Comparison of ENCODE assay signal across 17 mouse cellular contexts in the genomic region with DNA sequence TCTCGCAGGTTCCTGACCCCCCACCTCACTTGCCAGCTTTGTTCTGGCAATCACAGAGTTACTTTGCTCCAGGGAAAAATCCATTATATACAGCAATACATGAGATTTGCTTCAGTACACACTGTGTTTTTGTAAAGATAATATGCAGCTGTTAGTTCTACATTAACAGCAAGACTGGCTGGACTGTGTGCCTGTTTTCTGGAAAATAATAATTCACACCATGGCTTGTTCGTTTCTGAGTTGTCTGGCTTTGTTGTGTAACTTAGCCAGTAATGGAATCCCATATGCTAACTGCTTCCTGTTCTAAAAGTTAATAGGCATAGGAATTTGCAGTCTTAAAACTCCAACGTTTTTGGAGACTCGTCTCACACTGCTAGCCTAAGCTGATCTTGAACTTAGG.
DNase-seq lines count a peak whose midpoint lies in the region; ATAC-seq and TF ChIP-seq lines count a peak whose summit lies in the region.
"Had no signal": no experiment of that assay in that cellular context is flagged by ENCODE, and none has a peak within 500 bp of the region (broad histone marks: within the 10 kb centered on the region; RNA-seq: fewer than 3 reads in every experiment).

No protein-coding gene starts in this region.

- no peak overlapping the region for H3K9ac ChIP-seq in hindbrain, embryonic 13.5 days
- H3K9ac ChIP-seq in hindbrain, postnatal 0 days (replicated peaks; ENCODE audit: low read length), result no peak overlapping the region
- H3K9ac ChIP-seq in lung, embryonic 15.5 days, result no peak overlapping the region
- H3K9ac ChIP-seq in forebrain, embryonic 15.5 days (replicated peaks), result no peak overlapping the region
- no peak overlapping the region for H3K9ac ChIP-seq in neural tube, embryonic 15.5 days (replicated peaks)
- H3K9ac ChIP-seq: heart, embryonic 13.5 days; liver, embryonic 13.5 days had no signal

- no peak overlapping the region for H3K4me3 ChIP-seq in hindbrain, embryonic 13.5 days
- no peak overlapping the region for H3K4me3 ChIP-seq in hindbrain, postnatal 0 days (ENCODE audit: low read length)
- no peak overlapping the region for H3K4me3 ChIP-seq in lung, embryonic 15.5 days
- no peak overlapping the region for H3K4me3 ChIP-seq in forebrain, embryonic 15.5 days
- no peak overlapping the region for H3K4me3 ChIP-seq in neural tube, embryonic 15.5 days (replicated peaks)
- H3K4me3 ChIP-seq: erythroblast, embryonic 14.5 days; heart, embryonic 13.5 days; layer of hippocampus, adult 2 months; liver, embryonic 13.5 days had no signal

- no peak for DNase-seq in hindbrain, postnatal 0 days (ENCODE audit: low spot score)
- no peak for DNase-seq in lung, postnatal 36 days
- no peak for DNase-seq in thymus, adult 18-20 months
- no peak for DNase-seq in frontal cortex, postnatal 36 days (ENCODE audit: low spot score in 2 of 2)
- DNase-seq: cerebellum, adult 8-10 months; heart, postnatal 36 days; liver, embryonic 13.5 days; lung, postnatal 4 days had no signal

- whole genome bisulfite sequencing in hindbrain, embryonic 13.5 days, result 48% methylated on average over 4 of the region's 4 CpGs
- WGBS in hindbrain, postnatal 0 days, result 54% methylated on average over 4 of the region's 4 CpGs
- 35% methylated on average over 4 of the region's 4 CpGs for WGBS in lung, embryonic 15.5 days
- WGBS in forebrain, embryonic 15.5 days, result 22% methylated on average over 4 of the region's 4 CpGs
- WGBS in neural tube, embryonic 15.5 days, result 31% methylated on average over 4 of the region's 4 CpGs

- no peak for TF ChIP-seq CTCF in hindbrain, postnatal 0 days (IDR thresholded peaks at IDR 0.05; ENCODE audit: low read depth)

- H3K27me3 ChIP-seq in hindbrain, embryonic 13.5 days, result no peaks in the 10 kb centered on the region
- H3K27me3 ChIP-seq in hindbrain, postnatal 0 days (ENCODE audit: insufficient read depth, low read length), result no peaks in the 10 kb centered on the region
- H3K27me3 ChIP-seq in lung, embryonic 15.5 days, result no peaks in the 10 kb centered on the region
- H3K27me3 ChIP-seq in forebrain, embryonic 15.5 days, result no peaks in the 10 kb centered on the region
- H3K27me3 ChIP-seq in neural tube, embryonic 15.5 days (replicated peaks), result no peaks in the 10 kb centered on the region
- H3K27me3 ChIP-seq: heart, embryonic 13.5 days; liver, embryonic 13.5 days had no signal

- H3K36me3 ChIP-seq in hindbrain, embryonic 13.5 days, result no peaks in the 10 kb centered on the region
- no peaks in the 10 kb centered on the region for H3K36me3 ChIP-seq in hindbrain, postnatal 0 days (ENCODE audit: insufficient read depth, low read length)
- H3K36me3 ChIP-seq in lung, embryonic 15.5 days, result no peaks in the 10 kb centered on the region
- no peaks in the 10 kb centered on the region for H3K36me3 ChIP-seq in forebrain, embryonic 15.5 days
- no peaks in the 10 kb centered on the region for H3K36me3 ChIP-seq in neural tube, embryonic 15.5 days
- H3K36me3 ChIP-seq: heart, embryonic 13.5 days; liver, embryonic 13.5 days had no signal

- peak overlapping the region; percentile 5; the same call in 1 of the 2 replicates for H3K27ac ChIP-seq in hindbrain, embryonic 13.5 days
- no peak overlapping the region for H3K27ac ChIP-seq in hindbrain, postnatal 0 days
- H3K27ac ChIP-seq in lung, embryonic 15.5 days, result peak overlapping the region; percentile 37; the same call in 1 of the 2 replicates
- 0 out of 2 replicates have a peak overlapping the region, but pooled peaks have one; percentile 81 for H3K27ac ChIP-seq in forebrain, embryonic 15.5 days (replicated peaks)
- H3K27ac ChIP-seq in neural tube, embryonic 15.5 days (replicated peaks), result 0 out of 2 replicates have a peak overlapping the region, but pooled peaks have one; percentile 23
- H3K27ac ChIP-seq: heart, embryonic 13.5 days; liver, embryonic 13.5 days had no signal

- H3K9me3 ChIP-seq in hindbrain, embryonic 13.5 days, result no peaks in the 10 kb centered on the region
- H3K9me3 ChIP-seq in hindbrain, postnatal 0 days (ENCODE audit: low read length), result no peaks in the 10 kb centered on the region
- no peaks in the 10 kb centered on the region for H3K9me3 ChIP-seq in lung, embryonic 15.5 days
- no peaks in the 10 kb centered on the region for H3K9me3 ChIP-seq in forebrain, embryonic 15.5 days
- H3K9me3 ChIP-seq in neural tube, embryonic 15.5 days (replicated peaks), result no peaks in the 10 kb centered on the region
- H3K9me3 ChIP-seq: heart, embryonic 13.5 days; liver, embryonic 13.5 days had no signal

- peaks cover 57% of the 10 kb centered on the region for H3K4me1 ChIP-seq in hindbrain, embryonic 13.5 days (replicated peaks)
- H3K4me1 ChIP-seq in hindbrain, postnatal 0 days (ENCODE audit: insufficient read depth, low read length), result peaks cover 9% of the 10 kb centered on the region; the same call in 1 of the 2 replicates
- H3K4me1 ChIP-seq in lung, embryonic 15.5 days, result peaks cover 23% of the 10 kb centered on the region
- peaks cover 59% of the 10 kb centered on the region for H3K4me1 ChIP-seq in forebrain, embryonic 15.5 days
- H3K4me1 ChIP-seq in neural tube, embryonic 15.5 days, result peaks cover 39% of the 10 kb centered on the region
- H3K4me1 ChIP-seq: liver, embryonic 13.5 days had no signal

- ATAC-seq in hindbrain, embryonic 13.5 days (ENCODE audit: low FRiP score), result no peak
- ATAC-seq in hindbrain, postnatal 0 days, result no peak
- ATAC-seq in lung, embryonic 15.5 days (ENCODE audit: borderline replicate concordance, extremely low read depth, low FRiP score, low TSS enrichment), result no peak
- no peak for ATAC-seq in forebrain, embryonic 15.5 days (replicated peaks)
- no peak for ATAC-seq in neural tube, embryonic 15.5 days (ENCODE audit: low FRiP score)
- ATAC-seq: activated CD4-positive, CD25-positive, alpha-beta regulatory T cell, adult 4 months had no signal

- no peak overlapping the region for H3K4me2 ChIP-seq in hindbrain, embryonic 13.5 days
- no peak overlapping the region for H3K4me2 ChIP-seq in hindbrain, postnatal 0 days (ENCODE audit: low read depth, low read length)
- no peak overlapping the region for H3K4me2 ChIP-seq in lung, embryonic 15.5 days
- no peak overlapping the region for H3K4me2 ChIP-seq in forebrain, embryonic 15.5 days (replicated peaks)
- no peak overlapping the region for H3K4me2 ChIP-seq in neural tube, embryonic 15.5 days
- H3K4me2 ChIP-seq: heart, embryonic 13.5 days; liver, embryonic 13.5 days; midbrain, embryonic 11.5 days had no signal
